Mouse (Mus musculus) kidney, postnatal 36 days (tissue): ENCODE data around the gene Iqce.

Experiments used
- DNase-seq, 2 experiments: peaks; one replicate each; pipeline ENCODE4 v3.0.0; 2021 to 2022; ENCODE audit warnings: mixed read lengths in 2 of 2

Gene Iqce

GRCm38 (mm10) chr5:140612191-140612590 lies 90.0 kb downstream of the Iqce start:
- no peak for DNase-seq
